Mouse (Mus musculus): ENCODE results near the gene Ccr9. TPM values are rescaled to one million over a fixed set of nuclear protein-coding genes. Genes with fewer than 3 reads are reported as not detected.

Gene Ccr9
- total and polyA plus RNA-seq, 3 experiments = not detected

- H3K79me2 ChIP-seq (ENCODE audit: control insufficient read depth, insufficient read depth, low read length, poor library complexity) = no peaks in the 10 kb centered on the region
- TF ChIP-seq ELF1 (IDR thresholded peaks at IDR 0.05; ENCODE audit: low read depth, low read length) = no peak
- TF ChIP-seq POLR2AphosphoS5 (IDR thresholded peaks at IDR 0.05; ENCODE audit: borderline replicate concordance, low read depth, low read length) = no peak
- TF ChIP-seq TBP (IDR thresholded peaks at IDR 0.05; ENCODE audit: low read depth, low read length) = no peak
- TF ChIP-seq KAT2A (conservative IDR thresholded peaks at IDR 0.05; ENCODE audit: low read depth, low read length) = no peak
- TF ChIP-seq ETS1 (IDR thresholded peaks at IDR 0.05; ENCODE audit: low read depth, low read length) = no peak
- no peak for TF ChIP-seq ZC3H11A (IDR thresholded peaks at IDR 0.05; ENCODE audit: low read depth, low read length)
- no peak for TF ChIP-seq E2F4 (IDR thresholded peaks at IDR 0.05; ENCODE audit: borderline replicate concordance, low read depth, low read length)
- TF ChIP-seq MYC (IDR thresholded peaks at IDR 0.05; ENCODE audit: low read depth, low read length) = no peak
- no peak for TF ChIP-seq USF2 (IDR thresholded peaks at IDR 0.05; ENCODE audit: borderline replicate concordance in 1 of 2, insufficient read depth in 1 of 2, low read depth in 1 of 2, low read length in 2 of 2)
- TF ChIP-seq HCFC1 (IDR thresholded peaks at IDR 0.05; ENCODE audit: low read depth, low read length) = no peak
- TF ChIP-seq MAX (IDR thresholded peaks at IDR 0.05; ENCODE audit: low read length) = no peak
- TF ChIP-seq ZNF384 (IDR thresholded peaks at IDR 0.05; ENCODE audit: low read depth, low read length) = no peak
- TF ChIP-seq POLR2AphosphoS2 (IDR thresholded peaks at IDR 0.05; ENCODE audit: low read length) = no peak
- TF ChIP-seq UBTF (IDR thresholded peaks at IDR 0.05; ENCODE audit: borderline replicate concordance, insufficient read depth, low read depth, low read length) = no peak
- no peak for DNase-seq (ENCODE audit: low read depth, low spot score)
Observed at GRCm38 (mm10) chr9:123754333-123754732, 76.1 kb downstream of the Ccr9 start.

GRCm38 (mm10) chr9:123756752-123757151, 78.5 kb downstream of the Ccr9 start:
- Histone ChIP-seq H3K9me3 (replicated peaks; ENCODE audit: insufficient read depth, low read length) (no peaks in the 10 kb centered on the region), H3K27ac (ENCODE audit: control insufficient read depth, low read depth, low read length) (no peak overlapping the region), H3K4me1 (ENCODE audit: control insufficient read depth in 1 of 2, insufficient read depth in 2 of 2, low read length in 2 of 2) (peaks cover 0 to 6% of the 10 kb centered on the region in 2 experiments; a peak in 1 of 4 replicates), H3K27me3 (ENCODE audit: control insufficient read depth in 1 of 2, insufficient read depth in 2 of 2, low read length in 2 of 2) (no peaks in the 10 kb centered on the region), H3K36me3 (ENCODE audit: control insufficient read depth in 1 of 2, insufficient read depth in 2 of 2, low read length in 2 of 2) (peaks cover 0 to 5% of the 10 kb centered on the region in 2 experiments; a peak in 2 of 4 replicates), H3K4me3 (ENCODE audit: control insufficient read depth in 1 of 2, insufficient read depth in 1 of 2, low read depth in 2 of 2, low read length in 2 of 2) (no peak overlapping the region), H3K9ac (ENCODE audit: control insufficient read depth, low read depth, low read length, poor library complexity, severe bottlenecking) (no peak overlapping the region), H3K79me2 (ENCODE audit: control insufficient read depth, insufficient read depth, low read length, poor library complexity) (no peaks in the 10 kb centered on the region)
- peak; percentile 4 for DNase-seq (ENCODE audit: low read depth, low spot score)
- TF ChIP-seq MXI1 (IDR thresholded peaks at IDR 0.05; ENCODE audit: low read depth, low read length) = no peak
- TF ChIP-seq HCFC1 (IDR thresholded peaks at IDR 0.05; ENCODE audit: low read depth, low read length) = no peak
- no peak for TF ChIP-seq POLR2AphosphoS2 (IDR thresholded peaks at IDR 0.05; ENCODE audit: low read length)
- TF ChIP-seq E2F4 (IDR thresholded peaks at IDR 0.05; ENCODE audit: borderline replicate concordance, low read depth, low read length) = no peak
- TF ChIP-seq MAFK (IDR thresholded peaks at IDR 0.05; ENCODE audit: borderline replicate concordance, low read depth, low read length) = no peak
- no peak for TF ChIP-seq MAX (IDR thresholded peaks at IDR 0.05; ENCODE audit: low read length)
- no peak for TF ChIP-seq RCOR1 (IDR thresholded peaks at IDR 0.05; ENCODE audit: low read depth, low read length)
- TF ChIP-seq MEF2A (IDR thresholded peaks at IDR 0.05; ENCODE audit: extremely low read depth, insufficient replicate concordance, low read depth, low read length, poor library complexity, severe bottlenecking) = no peak
- no peak for TF ChIP-seq KAT2A (conservative IDR thresholded peaks at IDR 0.05; ENCODE audit: low read depth, low read length)
- TF ChIP-seq ZNF384 (IDR thresholded peaks at IDR 0.05; ENCODE audit: low read depth, low read length) = no peak
- no peak for TF ChIP-seq CHD1 (IDR thresholded peaks at IDR 0.05; ENCODE audit: low read depth, low read length)
- TF ChIP-seq EP300 (IDR thresholded peaks at IDR 0.05; ENCODE audit: low read depth in 1 of 2, low read length in 2 of 2) = no peak
- TF ChIP-seq MAZ (IDR thresholded peaks at IDR 0.05; ENCODE audit: low read depth, low read length) = no peak
- TF ChIP-seq SMC3 (IDR thresholded peaks at IDR 0.05; ENCODE audit: low read depth, low read length) = no peak
- TF ChIP-seq CHD2 (IDR thresholded peaks at IDR 0.05; ENCODE audit: low read length) = no peak
- TF ChIP-seq GABPA (IDR thresholded peaks at IDR 0.05; ENCODE audit: low read depth, low read length) = no peak
- no peak for TF ChIP-seq GATA1 (IDR thresholded peaks at IDR 0.05; ENCODE audit: low read depth, low read length)
- no peak for TF ChIP-seq JUND (IDR thresholded peaks at IDR 0.05; ENCODE audit: low read depth, low read length)

More at GRCm38 (mm10) chr9:123754333-123754732, 76.1 kb downstream of the Ccr9 start:
- H3K4me1 ChIP-seq (ENCODE audit: control insufficient read depth in 1 of 2, insufficient read depth in 2 of 2, low read length in 2 of 2) = peaks cover 0 to 6% of the 10 kb centered on the region in 2 experiments; a peak in 1 of 4 replicates
- no peaks in the 10 kb centered on the region for H3K27me3 ChIP-seq (ENCODE audit: control insufficient read depth in 1 of 2, insufficient read depth in 2 of 2, low read length in 2 of 2)
- H3K36me3 ChIP-seq (ENCODE audit: control insufficient read depth in 1 of 2, insufficient read depth in 2 of 2, low read length in 2 of 2) = peaks cover 0 to 5% of the 10 kb centered on the region in 2 experiments; a peak in 2 of 4 replicates
- H3K9ac ChIP-seq (ENCODE audit: control insufficient read depth, low read depth, low read length, poor library complexity, severe bottlenecking) = no peak overlapping the region
- H3K9me3 ChIP-seq (replicated peaks; ENCODE audit: insufficient read depth, low read length) = no peaks in the 10 kb centered on the region
- H3K27ac ChIP-seq (ENCODE audit: control insufficient read depth, low read depth, low read length) = no peak overlapping the region
- no peak overlapping the region for H3K4me3 ChIP-seq (ENCODE audit: control insufficient read depth in 1 of 2, insufficient read depth in 1 of 2, low read depth in 2 of 2, low read length in 2 of 2)
